Mouse (Mus musculus) layer of hippocampus, adult 9-11 months (tissue): ENCODE data around the gene Ninj2.

Experiments used
- DNase-seq: peaks from one replicate; pipeline ENCODE4 v3.0.0; 2022

The Ninj2 gene

GRCm38 (mm10) chr6:120201956-120202355, 108.8 kb downstream of the Ninj2 start:
- DNase-seq = no peak

DNA sequence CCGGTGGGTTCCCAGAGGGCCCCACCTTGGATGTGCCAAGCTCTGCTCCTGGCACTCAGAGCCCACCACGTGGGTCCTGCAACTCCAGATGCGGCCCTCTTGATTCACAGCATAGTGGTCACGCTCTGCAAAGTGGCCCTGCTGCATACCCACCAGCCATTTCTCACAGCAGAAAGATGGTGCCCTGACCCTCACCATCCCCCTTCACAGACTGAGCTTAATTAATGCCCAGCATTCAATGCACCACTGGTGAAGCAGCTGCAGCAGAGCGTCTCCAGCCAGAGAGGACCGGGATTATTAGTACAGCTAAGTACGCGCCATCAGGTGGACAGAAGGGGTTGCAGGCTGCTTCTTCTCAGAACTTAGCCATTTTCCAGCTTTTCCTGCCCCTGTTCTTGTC, 109.3 kb downstream of the Ninj2 start:
- DNase-seq = no peak

DNA sequence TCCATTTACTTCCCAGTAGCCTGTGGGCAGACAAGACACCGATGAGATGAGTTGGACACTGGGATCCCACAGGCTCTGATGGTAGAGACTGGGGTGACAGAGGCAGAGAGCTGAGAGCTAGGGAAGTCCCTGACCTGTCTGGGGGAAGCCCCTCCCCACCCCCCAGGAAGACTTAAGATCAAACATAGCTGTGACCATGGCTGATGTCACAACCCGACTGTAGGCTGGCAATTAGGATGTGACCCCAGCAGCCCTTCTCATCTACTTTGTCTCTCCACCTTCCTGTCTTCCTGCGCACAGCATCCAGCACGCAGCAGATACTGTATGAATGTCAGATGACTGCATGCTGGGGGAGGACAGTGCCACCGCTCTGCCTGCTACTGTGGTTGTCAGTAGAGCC, 113.4 kb downstream of the Ninj2 start:
- DNase-seq = no peak

- DNase-seq = no peak
Measured at GRCm38 (mm10) chr6:120211536-120211935, 118.4 kb downstream of the Ninj2 start.

DNA sequence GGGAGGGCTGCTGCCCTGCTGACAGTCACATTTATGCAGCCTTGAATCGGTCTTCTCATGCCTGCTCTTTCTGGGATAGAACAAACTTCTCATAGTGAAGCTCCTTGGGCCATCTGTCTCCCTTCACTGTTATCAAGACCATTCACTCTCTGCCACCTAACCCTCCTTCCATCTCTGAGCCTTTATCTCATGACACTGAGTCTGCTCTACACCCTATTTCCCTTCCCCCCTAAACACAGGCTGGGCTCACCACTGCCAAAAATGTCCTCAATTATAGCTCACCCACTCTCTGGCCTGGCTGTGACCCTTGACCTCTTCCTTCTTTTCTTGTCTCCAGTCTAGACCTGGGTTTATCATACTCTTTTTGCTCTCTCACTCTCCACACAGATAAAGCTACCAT, 123.6 kb downstream of the Ninj2 start:
- no peak for DNase-seq

- no peak for DNase-seq
Measured at GRCm38 (mm10) chr6:120219281-120219680, 126.1 kb downstream of the Ninj2 start.

- peak; percentile 27 for DNase-seq
Measured at GRCm38 (mm10) chr6:120222669-120223068, 129.5 kb downstream of the Ninj2 start.

DNA sequence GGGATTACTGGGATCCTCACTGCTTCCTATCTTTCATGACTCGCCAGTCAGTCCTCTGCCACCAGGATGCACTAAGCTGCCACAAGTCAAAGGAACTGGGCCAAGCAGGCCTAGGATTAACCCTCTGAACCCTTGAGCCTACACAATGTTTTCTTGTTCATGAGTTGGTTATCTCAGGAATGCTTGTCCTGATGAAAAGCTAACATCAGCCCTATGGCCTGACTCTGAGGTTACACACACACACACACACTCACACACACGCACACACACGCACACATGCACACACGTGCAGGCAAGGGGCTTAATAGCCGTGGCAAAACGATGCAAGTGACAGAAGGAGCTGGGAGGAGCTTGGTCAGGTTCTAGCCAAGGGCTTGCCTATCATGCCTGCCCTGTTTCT, 132.2 kb downstream of the Ninj2 start:
- DNase-seq = no peak

GRCm38 (mm10) chr6:120227068-120227467, 133.9 kb downstream of the Ninj2 start:
- no peak for DNase-seq

GRCm38 (mm10) chr6:120229806-120230205, 136.7 kb downstream of the Ninj2 start:
- DNase-seq = no peak

DNA sequence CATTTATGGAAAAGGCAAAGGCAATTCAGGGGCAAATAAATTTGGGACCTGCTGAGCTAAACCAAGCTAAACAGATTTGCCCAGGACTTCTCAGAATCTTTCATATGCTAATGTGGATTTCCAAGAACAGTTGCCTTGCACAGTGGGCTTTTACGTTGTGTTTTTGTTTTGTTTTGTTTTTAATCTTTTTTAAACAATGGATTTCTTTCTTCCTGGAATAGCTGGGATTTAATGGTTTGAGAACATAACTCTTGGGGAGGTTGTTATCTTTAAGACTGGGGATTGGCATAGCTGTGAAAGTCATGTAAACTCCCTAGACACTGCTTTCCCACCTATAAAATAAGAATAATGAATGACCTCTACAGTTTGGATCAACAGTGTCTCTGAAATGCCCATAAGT, 137.3 kb downstream of the Ninj2 start:
- no peak for DNase-seq

- DNase-seq = no peak
Measured at GRCm38 (mm10) chr6:120232885-120233284, 139.7 kb downstream of the Ninj2 start.

DNA sequence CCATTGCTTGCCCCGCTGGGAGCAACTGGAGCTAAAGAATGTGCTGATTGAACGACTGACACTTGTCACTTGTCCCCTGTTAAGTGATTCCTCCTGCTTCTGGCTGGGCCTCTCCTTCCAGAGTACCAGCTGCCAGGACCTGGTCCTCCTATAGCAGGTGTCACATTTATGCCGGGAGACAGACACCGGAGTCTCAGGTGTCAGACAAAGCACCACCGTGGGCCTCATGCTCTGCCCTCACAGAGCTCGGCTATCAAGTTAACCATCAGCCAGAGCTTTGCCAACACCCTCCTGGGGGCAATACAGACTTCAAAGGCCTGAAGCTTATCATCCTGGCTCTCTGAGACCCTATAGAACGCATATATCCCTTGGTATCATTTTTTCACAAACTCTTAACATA, 142.7 kb downstream of the Ninj2 start:
- DNase-seq = no peak

DNA sequence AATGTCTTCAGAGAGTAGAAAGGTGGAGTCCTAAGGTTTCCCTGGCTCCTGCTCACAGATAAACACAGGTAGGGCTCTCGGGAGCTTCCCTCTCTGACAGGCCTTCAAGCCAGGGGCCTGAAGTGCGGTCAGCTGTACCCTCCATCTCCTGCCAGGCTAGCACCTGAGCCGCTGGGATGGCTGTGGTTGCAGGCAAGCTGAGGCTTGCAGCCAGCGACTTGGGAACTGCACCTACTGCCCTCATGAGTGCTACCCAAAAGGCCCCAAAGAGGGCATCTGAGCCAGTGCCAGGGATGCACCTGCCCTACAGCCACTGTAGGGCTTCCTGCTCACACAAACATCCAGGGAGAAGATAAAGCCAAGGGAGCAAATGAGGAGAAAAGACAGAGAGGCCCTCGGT, 147.3 kb downstream of the Ninj2 start:
- DNase-seq = no peak

GRCm38 (mm10) chr6:120241453-120241852, 148.3 kb downstream of the Ninj2 start:
- DNase-seq = no peak

GRCm38 (mm10) chr6:120242530-120242929, 149.4 kb downstream of the Ninj2 start:
- no peak for DNase-seq

DNA sequence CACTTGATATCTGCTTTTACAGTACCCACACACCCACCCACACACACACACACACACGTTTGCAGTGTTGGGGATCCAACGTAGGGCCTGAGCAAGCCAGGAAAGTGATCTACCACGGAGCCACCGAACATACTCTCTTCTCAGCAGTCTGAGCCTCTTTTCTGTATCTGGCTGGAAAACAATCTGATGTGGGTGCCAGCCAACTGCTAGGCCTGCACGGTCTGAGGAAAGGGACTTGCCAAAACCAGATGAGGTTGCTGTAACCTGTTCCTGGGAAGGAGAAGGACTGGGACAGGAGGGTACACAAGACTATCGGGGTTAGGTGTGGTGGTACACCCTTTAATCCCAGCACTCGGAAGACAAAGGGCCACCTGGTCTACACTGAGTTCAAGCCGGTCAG, 150.1 kb downstream of the Ninj2 start:
- no peak for DNase-seq

- no peak for DNase-seq
Measured at GRCm38 (mm10) chr6:120246676-120247075, 153.5 kb downstream of the Ninj2 start.

DNA sequence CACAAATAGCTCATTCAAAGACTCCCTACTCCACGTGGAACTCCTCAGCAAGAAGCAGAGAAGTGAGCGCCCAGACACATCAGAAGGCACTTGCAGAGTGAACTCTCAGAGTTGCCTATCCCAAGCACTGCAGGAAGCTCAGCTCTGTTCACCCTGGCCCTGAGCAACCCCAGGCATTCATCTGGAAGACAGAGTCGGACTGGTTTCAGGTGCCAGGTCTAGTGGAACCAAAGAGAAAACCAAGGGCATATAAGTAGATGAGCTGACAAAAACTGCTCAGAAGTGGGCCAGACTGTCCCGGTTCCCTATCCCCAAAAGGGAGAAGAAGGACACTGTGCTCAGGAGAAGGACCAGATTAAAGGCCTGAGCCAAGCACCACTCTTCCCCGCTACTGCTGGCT, 156.7 kb downstream of the Ninj2 start:
- DNase-seq = no peak
